Mouse (Mus musculus) activated CD4-positive, CD25-positive, alpha-beta regulatory T cell (primary cell): ENCODE measurements around the gene Ucn. TPM values are rescaled to one million over a fixed set of nuclear protein-coding genes. Genes with fewer than 3 reads are reported as not detected.

Experiments
- polyA plus RNA-seq, 2 experiments: library from polyadenylated mRNA; unstranded; fragments of 100-300 nt; shearing (Covaris generic); gene quantifications; one replicate each; pipeline ENCODE4 v1.2.1; 2017

Ucn gene
- not detected for polyA plus RNA-seq

DNA sequence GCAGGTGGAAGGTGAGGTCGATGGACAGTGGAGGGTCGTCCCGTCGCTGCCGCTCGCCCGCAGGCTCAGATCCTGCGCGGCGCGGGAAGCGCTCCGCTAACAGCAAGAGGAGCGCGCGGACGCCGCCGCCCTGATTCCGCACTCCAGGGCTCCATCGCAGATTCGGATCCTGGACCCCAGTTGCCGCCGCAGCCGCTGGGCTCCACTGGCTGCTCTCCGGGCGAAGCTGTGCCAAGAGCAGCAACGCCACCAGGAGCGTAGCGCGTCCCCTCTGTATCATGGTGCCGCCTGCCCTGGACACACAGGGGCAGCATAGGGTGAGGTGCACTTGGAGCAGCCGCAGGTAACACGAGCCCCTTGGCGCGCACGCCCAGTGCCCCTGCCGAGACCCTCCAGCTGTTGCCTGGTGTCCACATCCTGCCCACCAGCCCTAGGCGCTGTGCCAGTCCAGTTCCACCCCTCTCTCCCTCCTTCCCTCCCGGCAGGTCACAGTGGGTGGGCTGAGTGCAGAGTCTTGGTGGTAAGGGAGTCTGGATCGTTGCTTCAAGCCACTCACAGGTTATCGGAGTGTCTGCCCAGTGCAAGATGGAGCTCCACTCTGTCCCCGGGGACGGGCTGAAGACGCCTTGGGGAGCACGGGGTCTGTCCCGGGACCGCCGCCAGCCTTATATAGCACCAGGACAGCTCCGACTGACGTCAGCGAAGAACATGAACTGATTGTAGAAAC is at the start of gene Ucn:
TSS of gene Ucn (minus strand) at position 589 of the 727 bp plus-strand sequence.

GRCm38 (mm10) chr5:31179766-31180630 is 41.4 kb upstream of the Ucn start, which contains the start of the genes Gm29609 and Gtf3c2:
Gene Gm29609 (minus strand): TSS chr5:31179911.
Gene Gtf3c2 (minus strand): TSS chr5:31180144.

GRCm38 (mm10) chr5:31154152-31154553 is 15.5 kb upstream of the Ucn start, which contains the start of gene Mpv17:
Gene Mpv17 (minus strand): TSS chr5:31154251.

DNA sequence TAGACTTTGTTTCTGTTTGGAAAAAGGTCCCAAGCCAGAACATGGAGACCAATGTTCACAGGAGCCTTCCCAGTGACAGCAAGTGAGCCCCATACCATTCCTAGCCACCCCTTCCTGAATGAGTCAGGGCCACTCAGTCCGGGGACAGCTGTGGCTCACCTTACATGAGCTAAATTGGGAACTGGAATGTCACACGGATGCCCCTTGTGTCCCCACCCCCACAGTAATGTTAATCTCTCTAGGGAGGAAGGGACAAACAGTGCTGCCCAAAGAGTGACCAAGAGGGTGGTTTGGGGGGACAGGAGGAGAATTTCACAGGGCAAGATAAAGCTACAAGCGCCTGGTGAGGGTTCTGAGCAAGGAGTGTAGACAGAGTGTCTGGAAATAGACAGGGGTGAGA is 22.3 kb downstream of the Ucn start, which contains the start of gene Trim54:
TSS of gene Trim54 (plus strand) at position 359 of the 400 bp plus-strand sequence.

GRCm38 (mm10) chr5:31108000-31108490 is 30.6 kb downstream of the Ucn start, which contains the start of gene Slc30a3:
Gene Slc30a3 (minus strand): TSS chr5:31108237.

DNA sequence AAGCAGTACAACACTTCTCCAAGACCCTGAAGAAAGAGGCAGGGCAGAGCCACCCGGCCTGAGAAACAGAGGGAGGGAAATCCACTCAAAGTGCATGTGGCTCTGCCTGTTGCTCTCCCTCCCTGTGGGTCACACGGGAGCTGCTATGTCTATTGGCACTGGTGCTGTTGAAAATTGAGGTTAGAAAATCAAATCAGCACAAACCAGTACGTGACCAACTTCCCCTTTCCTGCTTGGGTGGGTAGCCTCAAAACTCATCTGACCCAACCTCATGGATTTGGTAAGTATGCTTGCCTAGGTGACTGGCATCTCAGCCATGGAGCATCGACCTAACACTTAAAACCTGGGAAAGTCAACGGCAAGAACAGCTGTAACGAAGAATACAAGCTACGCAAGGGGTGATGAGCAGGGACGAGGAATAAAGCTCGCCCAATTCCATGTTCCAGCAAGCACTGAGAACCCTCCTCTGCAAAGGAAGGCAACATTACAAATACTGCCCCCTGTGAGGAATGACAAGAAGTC is 32.8 kb downstream of the Ucn start, which contains the start of gene Dnajc5g:
TSS of gene Dnajc5g (plus strand) at position 472 of the 522 bp plus-strand sequence.

Other genes with a start within 250 kb of the Ucn start
- gene Ost4, start 231.0 kb downstream of the Ucn start, polyA plus RNA-seq = 100 to 1,000 TPM; 254 to 259 TPM
- 10 to 100 TPM in 1 of 2 experiments, 1 to 10 TPM in 1; 2.9 to 10.4 TPM for gene Emilin1, start 225.4 kb downstream of the Ucn start, polyA plus RNA-seq
- gene Khk, start 217.4 kb downstream of the Ucn start, polyA plus RNA-seq = 10 to 100 TPM; 14.9 to 29.3 TPM
- gene Cgref1, start 193.2 kb downstream of the Ucn start, polyA plus RNA-seq = under 1 TPM in 1 of 2 experiments, not detected in 1; 0.34 TPM
- 100 to 1,000 TPM; 163 to 180 TPM for gene Preb, start 178.5 kb downstream of the Ucn start, polyA plus RNA-seq
- not detected for gene Tcf23, start 170.2 kb downstream of the Ucn start, polyA plus RNA-seq
- gene Atraid, start 90.5 kb downstream of the Ucn start, polyA plus RNA-seq = 100 to 1,000 TPM in 1 of 2 experiments, 10 to 100 TPM in 1; 84.2 to 138 TPM
- gene Slc5a6, start 89.9 kb downstream of the Ucn start, polyA plus RNA-seq = 1 to 10 TPM; 4.7 to 6.5 TPM
- 10 to 100 TPM; 11.3 to 17.1 TPM for gene Cad, start 84.0 kb downstream of the Ucn start, polyA plus RNA-seq
- under 1 TPM in 1 of 2 experiments, not detected in 1; 0.15 TPM for gene Dnajc5g, start 32.5 kb downstream of the Ucn start, polyA plus RNA-seq
- gene Slc30a3, start 30.6 kb downstream of the Ucn start, polyA plus RNA-seq = not detected
- not detected for gene Trim54, start 22.1 kb downstream of the Ucn start, polyA plus RNA-seq
- 10 to 100 TPM; 27.4 to 29.4 TPM for gene Mpv17, start 15.4 kb upstream of the Ucn start, polyA plus RNA-seq
- 1 to 10 TPM in 1 of 2 experiments, under 1 TPM in 1; 0.49 to 1.0 TPM for gene Gm29609, start 41.1 kb upstream of the Ucn start, polyA plus RNA-seq
- 10 to 100 TPM; 76.8 to 79.6 TPM for gene Gtf3c2, start 41.3 kb upstream of the Ucn start, polyA plus RNA-seq
- 100 to 1,000 TPM; 114 to 130 TPM for gene Snx17, start 54.4 kb upstream of the Ucn start, polyA plus RNA-seq
- 10 to 100 TPM; 64.5 to 68.8 TPM for gene Eif2b4, start 54.6 kb upstream of the Ucn start, polyA plus RNA-seq
- gene Zfp513, start 63.5 kb upstream of the Ucn start, polyA plus RNA-seq = 10 to 100 TPM; 20.9 to 23.3 TPM
- 100 to 1,000 TPM; 141 to 145 TPM for gene Ppm1g, start 81.9 kb upstream of the Ucn start, polyA plus RNA-seq
- gene Nrbp1, start 102.0 kb upstream of the Ucn start, polyA plus RNA-seq = 100 to 1,000 TPM; 167 to 175 TPM
- under 1 TPM; 0.33 to 0.61 TPM for gene Gm9970, start 102.4 kb upstream of the Ucn start, polyA plus RNA-seq
- gene Krtcap3, start 112.9 kb upstream of the Ucn start, polyA plus RNA-seq = 10 to 100 TPM; 36.3 to 71.9 TPM
- gene Ift172, start 152.3 kb upstream of the Ucn start, polyA plus RNA-seq = 1 to 10 TPM; 3.4 to 5.1 TPM
- gene Fndc4, start 157.3 kb upstream of the Ucn start, polyA plus RNA-seq = under 1 TPM in 1 of 2 experiments, not detected in 1; 0.41 TPM
- gene Gckr, start 158.6 kb upstream of the Ucn start, polyA plus RNA-seq = under 1 TPM in 1 of 2 experiments, not detected in 1; 0.55 TPM